Mouse (Mus musculus): ENCODE results near the gene Rfx2. TPM values are rescaled to one million over a fixed set of nuclear protein-coding genes. Genes with fewer than 3 reads are reported as not detected.

The Rfx2 gene
- polyA plus RNA-seq, 1 experiment from 2014 or later, result 10.7 TPM

- Histone ChIP-seq H3K4me3 (replicated peaks) (no peak overlapping the region), H3K9me3 (replicated peaks) (no peaks in the 10 kb centered on the region), H3K4me2 (no peak overlapping the region), H3K9ac (no peak overlapping the region), H3K27me3 (peaks cover 21% of the 10 kb centered on the region; the same call in 1 of the 2 replicates), H3K27ac (no peak overlapping the region), H3K36me3 (no peaks in the 10 kb centered on the region), H3K4me1 (replicated peaks) (peaks cover 45% of the 10 kb centered on the region)
- 66% methylated on average over 1 of the region's 1 CpGs for WGBS (ENCODE audit: insufficient replicate concordance)
- ATAC-seq (ENCODE audit: low read depth) (no peak), DNase-seq (no peak)
Measured at GRCm38 (mm10) chr17:56832918-56833317, 2.1 kb upstream of the Rfx2 start.

DNA sequence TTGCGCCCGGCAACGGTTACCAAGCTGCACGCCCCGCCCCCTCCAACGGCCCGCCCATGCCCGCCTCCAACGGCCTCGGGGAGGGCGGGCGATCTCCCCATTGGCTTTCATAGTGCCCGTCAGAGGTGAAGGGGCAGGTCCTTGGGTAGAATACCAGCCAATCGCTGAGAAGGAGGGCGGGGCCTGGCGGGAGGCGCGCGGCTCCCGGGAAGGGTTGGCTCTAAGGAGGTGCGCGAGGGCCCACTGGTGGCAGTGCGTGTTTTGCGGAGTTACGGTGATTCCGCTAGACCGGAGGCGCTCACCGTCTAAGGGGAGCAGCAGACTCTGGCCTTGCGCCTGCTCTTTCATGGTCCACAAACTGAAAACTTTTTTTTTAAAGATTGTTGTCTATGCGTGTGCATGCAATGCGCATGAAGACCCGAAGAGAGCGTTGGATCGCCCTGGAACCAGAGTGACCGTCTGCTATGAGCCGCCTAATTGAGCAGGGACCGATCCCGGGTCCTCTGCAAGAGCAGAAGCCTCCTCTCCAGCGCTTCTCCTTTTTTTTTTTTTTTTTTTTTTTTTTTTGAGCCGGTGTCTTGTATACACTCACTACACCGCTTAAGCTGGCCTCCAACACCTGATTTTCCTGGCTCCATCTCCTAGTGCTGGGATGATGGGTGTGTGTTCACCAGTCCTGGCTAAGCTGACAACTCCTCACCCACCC lies 451 bp upstream of the Rfx2 start:
- under 1% methylated on average over 42 of the region's 42 CpGs for WGBS (ENCODE audit: insufficient replicate concordance)
- Histone ChIP-seq H3K4me2 (peak overlapping the region; percentile 91), H3K36me3 (no peaks in the 10 kb centered on the region), H3K9ac (peak overlapping the region; percentile 74), H3K27me3 (0 out of 2 replicates have a peak, but pooled peaks cover 8% of the 10 kb centered on the region), H3K4me1 (replicated peaks) (peaks cover 58% of the 10 kb centered on the region), H3K9me3 (replicated peaks) (no peaks in the 10 kb centered on the region), H3K4me3 (replicated peaks) (peak overlapping the region; percentile 88), H3K27ac (peak overlapping the region; percentile 51)
- ATAC-seq (ENCODE audit: low read depth) (peak; percentile 91), DNase-seq (peak; percentile 98)

DNA sequence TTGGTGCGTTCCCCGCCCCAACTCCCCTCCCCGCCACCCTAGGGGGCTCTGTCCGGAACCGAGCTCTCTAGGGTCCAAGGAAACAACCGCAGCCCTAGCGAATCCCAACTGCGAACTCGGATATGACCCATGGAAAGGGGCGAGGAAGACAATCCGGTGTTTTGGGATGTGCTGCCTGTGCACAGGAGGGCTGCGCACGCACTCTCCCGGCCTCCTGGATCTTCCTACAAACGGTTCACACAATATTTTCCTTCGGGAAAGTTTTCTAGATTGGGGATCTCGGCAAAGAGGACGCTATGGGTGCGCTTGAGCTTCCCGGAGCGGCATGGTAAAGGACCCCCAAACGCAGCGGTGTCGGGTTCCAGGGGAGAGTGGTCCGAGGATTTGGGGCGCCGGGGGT lies 1.0 kb downstream of the Rfx2 start:
- 0 out of 2 replicates have a peak, but pooled peaks cover 8% of the 10 kb centered on the region for H3K27me3 ChIP-seq
- peak overlapping the region; percentile 91 for H3K9ac ChIP-seq
- DNase-seq (no peak), ATAC-seq (ENCODE audit: low read depth) (no peak)
- under 1% methylated on average over 27 of the region's 27 CpGs for WGBS (ENCODE audit: insufficient replicate concordance)
- no peaks in the 10 kb centered on the region for H3K9me3 ChIP-seq (replicated peaks)
- peak overlapping the region; percentile 95 for H3K27ac ChIP-seq
- peak overlapping the region; percentile 88 for H3K4me3 ChIP-seq (replicated peaks)
- peak overlapping the region; percentile 91 for H3K4me2 ChIP-seq
- H3K36me3 ChIP-seq, result no peaks in the 10 kb centered on the region
- H3K4me1 ChIP-seq (replicated peaks), result peaks cover 65% of the 10 kb centered on the region

DNA sequence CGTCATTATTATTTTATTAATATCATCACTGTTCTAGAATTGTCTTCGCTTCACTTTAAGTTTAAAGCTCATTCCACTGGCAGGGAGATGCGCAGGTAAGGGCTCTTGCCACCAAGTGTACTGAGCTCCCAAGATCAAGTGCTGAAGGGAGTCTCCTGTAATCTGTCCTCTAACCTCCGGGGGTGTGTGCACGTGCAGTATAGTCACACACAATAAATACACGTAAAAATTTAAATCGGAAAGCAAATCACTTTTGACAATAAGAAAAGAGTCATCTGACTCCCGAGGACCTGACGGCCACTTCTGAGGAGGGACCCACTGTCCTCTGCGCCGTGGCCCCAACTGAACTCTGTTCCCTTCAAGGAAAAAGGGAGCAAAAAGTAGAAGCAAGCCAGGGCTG lies 1.6 kb downstream of the Rfx2 start:
- Histone ChIP-seq H3K9me3 (replicated peaks) (no peaks in the 10 kb centered on the region), H3K4me2 (peak overlapping the region; percentile 91), H3K4me3 (replicated peaks) (peak overlapping the region; percentile 88), H3K27me3 (0 out of 2 replicates have a peak, but pooled peaks cover 8% of the 10 kb centered on the region), H3K36me3 (peaks cover 2% of the 10 kb centered on the region; the same call in 1 of the 2 replicates), H3K9ac (peak overlapping the region; percentile 91), H3K4me1 (replicated peaks) (peaks cover 71% of the 10 kb centered on the region), H3K27ac (peak overlapping the region; percentile 95)
- no peak for DNase-seq
- 36% methylated on average over 11 of the region's 11 CpGs for WGBS (ENCODE audit: insufficient replicate concordance)
- ATAC-seq (ENCODE audit: low read depth), result no peak

DNA sequence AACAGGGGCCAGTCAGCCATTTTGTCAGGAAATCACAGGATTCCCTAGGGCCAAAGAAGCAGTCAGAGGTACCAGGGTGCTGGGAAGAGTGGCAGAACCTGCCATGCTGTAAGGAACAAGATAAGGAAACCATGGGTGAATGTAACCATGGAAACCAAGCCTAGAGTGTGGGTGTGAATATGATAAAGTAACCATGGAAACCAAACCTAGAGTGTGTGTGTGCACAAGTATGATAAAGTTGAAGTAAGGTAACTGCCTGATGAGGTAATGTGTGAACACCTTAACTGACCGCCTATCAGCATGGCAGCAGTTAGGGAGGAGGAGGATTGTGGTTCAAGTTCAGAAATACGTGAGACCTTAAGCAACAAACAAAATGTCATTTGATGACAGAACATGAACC lies 4.1 kb downstream of the Rfx2 start:
- Histone ChIP-seq H3K36me3 (peaks cover 8% of the 10 kb centered on the region), H3K9me3 (replicated peaks) (no peaks in the 10 kb centered on the region), H3K4me1 (replicated peaks) (peaks cover 76% of the 10 kb centered on the region), H3K27me3 (0 out of 2 replicates have a peak, but pooled peaks cover 8% of the 10 kb centered on the region), H3K27ac (peak overlapping the region; percentile 95), H3K9ac (peak overlapping the region; percentile 91), H3K4me3 (replicated peaks) (peak overlapping the region; percentile 88), H3K4me2 (peak overlapping the region; percentile 91)
- 13% methylated on average over 2 of the region's 2 CpGs for WGBS (ENCODE audit: insufficient replicate concordance)
- ATAC-seq (ENCODE audit: low read depth), result peak; percentile 64
- peak; percentile 78 for DNase-seq

GRCm38 (mm10) chr17:56823352-56823751 lies 7.5 kb downstream of the Rfx2 start:
- DNase-seq (no peak), ATAC-seq (ENCODE audit: low read depth) (no peak)
- Histone ChIP-seq H3K27ac (0 out of 2 replicates have a peak overlapping the region, but pooled peaks have one; percentile 75), H3K9me3 (replicated peaks) (no peaks in the 10 kb centered on the region), H3K27me3 (no peaks in the 10 kb centered on the region), H3K4me3 (replicated peaks) (no peak overlapping the region), H3K36me3 (peaks cover 8% of the 10 kb centered on the region), H3K4me2 (no peak overlapping the region), H3K9ac (no peak overlapping the region), H3K4me1 (replicated peaks) (peaks cover 74% of the 10 kb centered on the region)
- WGBS (ENCODE audit: insufficient replicate concordance), result 63% methylated on average over 2 of the region's 2 CpGs

DNA sequence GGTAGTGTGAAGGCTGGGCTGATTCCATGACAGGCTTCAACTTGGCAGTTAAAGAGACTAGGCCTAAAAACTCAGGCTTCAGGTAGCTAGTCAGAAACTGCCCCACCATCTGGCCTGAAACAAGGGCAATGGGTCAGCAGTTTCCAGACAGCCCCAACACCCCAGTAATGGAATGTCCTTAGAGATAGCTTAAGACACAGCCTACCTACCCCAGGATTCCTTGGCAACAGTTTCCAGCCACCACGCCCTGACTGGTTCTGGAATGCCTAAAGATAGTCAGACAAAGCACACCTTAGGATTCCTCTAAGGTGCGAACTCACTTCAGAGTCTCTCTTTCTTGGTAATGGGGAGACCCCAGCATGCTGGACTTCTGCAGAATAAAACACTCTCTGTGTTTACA lies 8.4 kb downstream of the Rfx2 start:
- Histone ChIP-seq H3K4me3 (replicated peaks) (no peak overlapping the region), H3K4me2 (no peak overlapping the region), H3K36me3 (peaks cover 8% of the 10 kb centered on the region), H3K27me3 (no peaks in the 10 kb centered on the region), H3K9ac (peak overlapping the region; percentile 18; the same call in 1 of the 2 replicates), H3K9me3 (replicated peaks) (no peaks in the 10 kb centered on the region), H3K4me1 (replicated peaks) (peaks cover 74% of the 10 kb centered on the region), H3K27ac (peak overlapping the region; percentile 20; the same call in 1 of the 2 replicates)
- no peak for ATAC-seq (ENCODE audit: low read depth)
- no peak for DNase-seq
- 74% methylated on average over 2 of the region's 2 CpGs for WGBS (ENCODE audit: insufficient replicate concordance)

DNA sequence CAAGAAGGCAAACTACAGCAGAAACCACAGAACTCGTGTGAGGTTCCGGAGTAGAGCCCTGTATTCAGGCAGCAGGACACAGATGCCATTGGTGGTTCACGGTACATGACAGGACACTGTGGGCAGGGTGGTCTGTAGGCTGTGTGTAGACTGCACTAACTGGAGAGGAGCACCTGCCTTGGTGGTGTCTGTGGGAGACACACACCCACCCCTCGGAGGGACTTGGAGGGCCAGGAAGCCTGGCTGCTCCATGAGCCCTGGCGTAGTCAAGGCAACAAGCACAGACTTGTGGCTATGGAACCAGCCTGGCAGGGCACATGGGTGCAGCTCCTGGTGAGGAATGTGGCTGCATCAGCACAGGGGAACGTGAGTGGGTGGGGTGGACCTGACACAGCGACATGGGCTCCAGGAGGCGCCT lies 11.1 kb downstream of the Rfx2 start:
- DNase-seq (no peak), ATAC-seq (ENCODE audit: low read depth) (no peak)
- Histone ChIP-seq H3K4me2 (no peak overlapping the region), H3K27me3 (no peaks in the 10 kb centered on the region), H3K36me3 (peaks cover 18% of the 10 kb centered on the region), H3K9me3 (replicated peaks) (no peaks in the 10 kb centered on the region), H3K27ac (peak overlapping the region; percentile 45), H3K4me1 (replicated peaks) (peaks cover 65% of the 10 kb centered on the region), H3K4me3 (replicated peaks) (no peak overlapping the region), H3K9ac (no peak overlapping the region; the same call in 1 of the 2 replicates)
- WGBS (ENCODE audit: insufficient replicate concordance), result 67% methylated on average over 8 of the region's 8 CpGs

DNA sequence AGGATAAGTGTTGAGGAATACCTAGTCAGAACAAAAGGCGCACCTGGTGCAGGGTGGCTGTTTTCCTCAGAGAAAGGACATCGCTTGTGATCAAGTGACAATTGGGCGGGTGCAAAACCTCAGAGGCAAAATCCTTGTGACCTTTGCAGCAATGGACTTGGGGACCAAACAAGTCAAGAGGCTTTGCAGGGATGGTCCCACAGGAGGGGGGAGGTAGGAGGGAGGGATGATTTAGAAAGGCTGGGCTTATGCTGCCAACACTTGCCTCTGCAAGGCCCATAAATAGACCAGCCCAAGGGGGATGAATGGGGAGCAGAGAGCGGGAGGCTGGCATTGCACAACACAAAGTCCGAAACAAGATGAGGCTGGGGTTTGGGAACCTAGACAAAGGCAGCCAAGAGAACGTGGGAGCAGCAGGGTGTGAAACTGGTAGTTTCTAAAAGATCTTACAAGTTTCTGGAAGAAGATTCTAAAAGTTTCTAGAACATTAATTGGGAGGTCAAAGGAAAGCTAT lies 11.7 kb downstream of the Rfx2 start:
- Histone ChIP-seq H3K27ac (peak overlapping the region; percentile 45; the same call in 1 of the 2 replicates), H3K36me3 (peaks cover 15% of the 10 kb centered on the region)
- no peak for DNase-seq

GRCm38 (mm10) chr17:56818067-56818636 lies 12.7 kb downstream of the Rfx2 start:
- Histone ChIP-seq H3K27me3 (no peaks in the 10 kb centered on the region), H3K4me3 (replicated peaks) (peak overlapping the region; percentile 31), H3K36me3 (peaks cover 10% of the 10 kb centered on the region), H3K9me3 (replicated peaks) (no peaks in the 10 kb centered on the region), H3K9ac (peak overlapping the region; percentile 42; the same call in 1 of the 2 replicates), H3K27ac (peak overlapping the region; percentile 64), H3K4me1 (replicated peaks) (peaks cover 65% of the 10 kb centered on the region), H3K4me2 (peak overlapping the region; percentile 53)
- 27% methylated on average over 11 of the region's 11 CpGs for WGBS (ENCODE audit: insufficient replicate concordance)
- DNase-seq, result peak; percentile 84
- ATAC-seq (ENCODE audit: low read depth), result peak; percentile 77

More for the DNA sequence above, 11.7 kb downstream of the Rfx2 start:
- WGBS (ENCODE audit: insufficient replicate concordance), result 67% methylated on average over 6 of the region's 6 CpGs
- Histone ChIP-seq H3K27me3 (no peaks in the 10 kb centered on the region), H3K4me2 (no peak overlapping the region), H3K9me3 (replicated peaks) (no peaks in the 10 kb centered on the region), H3K4me1 (replicated peaks) (peaks cover 65% of the 10 kb centered on the region), H3K4me3 (replicated peaks) (no peak overlapping the region), H3K9ac (no peak overlapping the region)
- ATAC-seq (ENCODE audit: low read depth), result no peak

GRCm38 (mm10) chr17:56815057-56815345 lies 15.8 kb downstream of the Rfx2 start:
- DNase-seq, result no peak
- H3K9ac ChIP-seq, result no peak overlapping the region
- no peak overlapping the region for H3K27ac ChIP-seq
- no peak for ATAC-seq (ENCODE audit: low read depth)
- H3K9me3 ChIP-seq (replicated peaks), result no peaks in the 10 kb centered on the region
- H3K27me3 ChIP-seq, result no peaks in the 10 kb centered on the region
- H3K4me3 ChIP-seq (replicated peaks), result no peak overlapping the region
- H3K4me2 ChIP-seq, result no peak overlapping the region
- 80% methylated on average over 3 of the region's 3 CpGs for WGBS (ENCODE audit: insufficient replicate concordance)
- peaks cover 10% of the 10 kb centered on the region; the same call in 1 of the 2 replicates for H3K36me3 ChIP-seq
- peaks cover 84% of the 10 kb centered on the region for H3K4me1 ChIP-seq (replicated peaks)

Data from liver, embryonic 13.5 days (tissue).